Comparison of ENCODE assay signal across 23 mouse cellular contexts in genomic region chr4:45882521-45882920, GRCm38 (mm10). TPM values are rescaled to one million over a fixed set of nuclear protein-coding genes. Genes with fewer than 3 reads are reported as not detected.
DNase-seq lines count a peak whose midpoint lies in the region; ATAC-seq and TF ChIP-seq lines count a peak whose summit lies in the region.
"Had no signal": no experiment of that assay in that cellular context is flagged by ENCODE, and none has a peak within 500 bp of the region (broad histone marks: within the 10 kb centered on the region; RNA-seq: fewer than 3 reads in every experiment).

No protein-coding gene starts in this region.

- H3K27ac ChIP-seq in spleen, adult 2 months (ENCODE audit: insufficient read depth, low read length), result peak overlapping the region; percentile 76
- H3K27ac ChIP-seq in MEL (ENCODE audit: control insufficient read depth, low read depth, low read length), result no peak overlapping the region
- H3K27ac ChIP-seq: embryonic facial prominence, embryonic 12.5 days; forebrain, embryonic 15.5 days; heart, adult 2 months; heart, embryonic 15.5 days; hindbrain, embryonic 13.5 days had no signal

- TF ChIP-seq CTCF in spleen, adult 2 months (IDR thresholded peaks at IDR 0.05; ENCODE audit: extremely low read depth, insufficient read depth, insufficient read length, insufficient replicate concordance), result no peak
- TF ChIP-seq CTCF in MEL (IDR thresholded peaks at IDR 0.05 in 2 of 3, conservative IDR thresholded peaks at IDR 0.05 in 1 of 3; ENCODE audit: control insufficient read depth in 1 of 3, insufficient read depth in 1 of 3, low read depth in 2 of 3, low read length in 3 of 3, poor library complexity in 1 of 3, severe bottlenecking in 1 of 3), result no peak

- peak; percentile 55 for ATAC-seq in granulocyte monocyte progenitor cell, adult 5-6 weeks (replicated peaks; ENCODE audit: poor library complexity, severe bottlenecking)
- ATAC-seq in neutrophil, adult 5-6 weeks (ENCODE audit: extremely low read depth, insufficient number of reproducible peaks, low FRiP score, poor library complexity, severe bottlenecking), result peak; percentile 21; the same call in 1 of the 2 replicates
- ATAC-seq: forebrain, embryonic 15.5 days had no signal

- peaks cover 7% of the 10 kb centered on the region; the same call in 1 of the 2 replicates for H3K4me1 ChIP-seq in spleen, adult 2 months (ENCODE audit: control insufficient read depth, insufficient read depth, insufficient read length)
- peaks cover 0 to 11% of the 10 kb centered on the region in 2 experiments; a peak in 2 of 4 replicates for H3K4me1 ChIP-seq in MEL (ENCODE audit: control insufficient read depth in 1 of 2, insufficient read depth in 2 of 2, low read length in 2 of 2)
- H3K4me1 ChIP-seq: embryonic facial prominence, embryonic 12.5 days; forebrain, embryonic 15.5 days; heart, embryonic 15.5 days; hindbrain, embryonic 13.5 days had no signal

- H3K9ac ChIP-seq in MEL (ENCODE audit: control insufficient read depth, low read depth, low read length, poor library complexity, severe bottlenecking), result no peak overlapping the region
- H3K9ac ChIP-seq: embryonic facial prominence, embryonic 12.5 days; forebrain, embryonic 15.5 days; heart, embryonic 15.5 days; hindbrain, embryonic 13.5 days had no signal

- H3K36me3 ChIP-seq in spleen, adult 2 months (ENCODE audit: control insufficient read depth, insufficient read depth, low read length), result no peaks in the 10 kb centered on the region
- peaks cover 0 to 4% of the 10 kb centered on the region in 2 experiments; a peak in 1 of 4 replicates for H3K36me3 ChIP-seq in MEL (ENCODE audit: control insufficient read depth in 1 of 2, insufficient read depth in 2 of 2, low read length in 2 of 2)
- H3K36me3 ChIP-seq: embryonic facial prominence, embryonic 12.5 days; forebrain, embryonic 15.5 days; heart, embryonic 15.5 days; hindbrain, embryonic 13.5 days had no signal

- no peaks in the 10 kb centered on the region for H3K79me2 ChIP-seq in MEL (ENCODE audit: control insufficient read depth, insufficient read depth, low read length, poor library complexity)

- TF ChIP-seq RAD21 in MEL (IDR thresholded peaks at IDR 0.05; ENCODE audit: low read depth, low read length), result no peak

- H3K27me3 ChIP-seq in spleen, adult 2 months (ENCODE audit: control insufficient read depth, insufficient read depth, low read length), result no peaks in the 10 kb centered on the region
- H3K27me3 ChIP-seq in MEL (ENCODE audit: control insufficient read depth in 1 of 2, insufficient read depth in 2 of 2, low read length in 2 of 2), result peaks cover 0 to 3% of the 10 kb centered on the region in 2 experiments; a peak in 2 of 4 replicates
- H3K27me3 ChIP-seq: embryonic facial prominence, embryonic 12.5 days; forebrain, embryonic 15.5 days; heart, embryonic 15.5 days; hindbrain, embryonic 13.5 days had no signal

- no peaks in the 10 kb centered on the region for H3K9me3 ChIP-seq in MEL (replicated peaks; ENCODE audit: insufficient read depth, low read length)
- H3K9me3 ChIP-seq: embryonic facial prominence, embryonic 12.5 days; forebrain, embryonic 15.5 days; heart, embryonic 15.5 days; hindbrain, embryonic 13.5 days had no signal

- TF ChIP-seq EP300 in MEL (IDR thresholded peaks at IDR 0.05; ENCODE audit: low read depth in 1 of 2, low read length in 2 of 2), result no peak

- 49% methylated on average over 9 of the region's 9 CpGs for WGBS in spleen, adult 2 months

- no peak overlapping the region for H3K4me3 ChIP-seq in spleen, adult 2 months (ENCODE audit: extremely low read depth, insufficient read depth, insufficient read length)
- H3K4me3 ChIP-seq in MEL (ENCODE audit: control insufficient read depth in 1 of 2, insufficient read depth in 1 of 2, low read depth in 2 of 2, low read length in 2 of 2), result no peak overlapping the region
- H3K4me3 ChIP-seq: embryonic facial prominence, embryonic 12.5 days; forebrain, embryonic 15.5 days; heart, adult 2 months; heart, embryonic 15.5 days; hindbrain, embryonic 13.5 days had no signal

- peak in 1 of 2 experiments; percentile 6 for DNase-seq in spleen, adult 2 months (ENCODE audit: low read depth in 1 of 2, low spot score in 2 of 2)
- no peak for DNase-seq in spleen, adult 18-20 months
- DNase-seq in MEL (ENCODE audit: low read depth, low spot score) (peak; percentile 69), adipocyte (ENCODE audit: low spot score) (no peak)
- no peak for DNase-seq in kidney, postnatal 25 days
- DNase-seq in neural tube, embryonic 10.5 days (ENCODE audit: extremely low spot score, low spot score), result no peak
- DNase-seq: adrenal gland, postnatal 25 days; cerebellum, adult 2 months; cerebellum, postnatal 10 days; embryo, embryonic 11 days; gastrocnemius, postnatal 10 days; heart, postnatal 14 days had no signal

- no peak for TF ChIP-seq POLR2A in spleen, adult 2 months (IDR thresholded peaks at IDR 0.05; ENCODE audit: low read depth, low read length)
- TF ChIP-seq POLR2A in MEL (IDR thresholded peaks at IDR 0.05; ENCODE audit: control insufficient read depth in 1 of 2, insufficient read depth in 1 of 2, low read depth in 1 of 2, low read length in 2 of 2, poor library complexity in 1 of 2), result no peak

TF ChIP-seq in MEL, 35 proteins besides CTCF, POLR2A, EP300 and RAD21:
- TF ChIP-seq ZMIZ1 (IDR thresholded peaks at IDR 0.05; ENCODE audit: low read depth, low read length) (no peak), E2F4 (IDR thresholded peaks at IDR 0.05; ENCODE audit: borderline replicate concordance, low read depth, low read length) (no peak), MYC (IDR thresholded peaks at IDR 0.05; ENCODE audit: low read depth, low read length) (0 out of 2 replicates have a peak, but pooled peaks have one; percentile 37), TCF12 (IDR thresholded peaks at IDR 0.05; ENCODE audit: low read depth, low read length) (no peak), USF1 (IDR thresholded peaks at IDR 0.05; ENCODE audit: low read depth, low read length) (no peak), TBP (IDR thresholded peaks at IDR 0.05; ENCODE audit: low read depth, low read length) (0 out of 2 replicates have a peak, but pooled peaks have one; percentile 25), ETS1 (IDR thresholded peaks at IDR 0.05; ENCODE audit: low read depth, low read length) (no peak), CHD2 (IDR thresholded peaks at IDR 0.05; ENCODE audit: low read length) (no peak), MAX (IDR thresholded peaks at IDR 0.05; ENCODE audit: low read length) (peak; percentile 52; the same call in 1 of the 2 replicates), GATA1 (IDR thresholded peaks at IDR 0.05; ENCODE audit: low read depth, low read length) (peak; percentile 15; the same call in 1 of the 2 replicates), ELF1 (IDR thresholded peaks at IDR 0.05; ENCODE audit: low read depth, low read length) (0 out of 2 replicates have a peak, but pooled peaks have one; percentile 18)

RNA-seq across cellular contexts. Expression of gene Ccdc180, which starts 7.6 kb away (rescaled TPM):
- polyA plus RNA-seq in spleen, adult 2 months (2012; rRNA removed), result 0.04 TPM in 1 of 2 replicates, not detected in the other
- 0.07 and 0.08 TPM in 2 replicates for total RNA-seq in MEL (2012; rRNA removed)
- polyA plus RNA-seq in MEL (2012; ENCODE audit: insufficient read depth in 1 of 2, insufficient read length in 2 of 2, low read depth in 1 of 2, low replicate concordance in 2 of 2, missing spikeins in 1 of 2), result under 1 TPM in 1 of 2 experiments, not detected in 1; 0.31 TPM
- 0.32 and 1.4 TPM in 2 replicates for total RNA-seq in granulocyte monocyte progenitor cell, adult 5-6 weeks (2014; fragmentation: Nextera tagmentation)
- total RNA-seq in granulocyte monocyte progenitor cell, adult 5-6 weeks (2017), result 0.17 and 0.31 TPM in 2 replicates
- total RNA-seq in neutrophil, adult 5-6 weeks (2017), result 0.47 and 0.86 TPM in 2 replicates
- total RNA-seq: gastrocnemius, postnatal 10 days; gastrocnemius, postnatal 4 days; heart, adult 2 months; hematopoietic stem cell, adult 5-6 weeks had no signal
- polyA plus RNA-seq: embryonic facial prominence, embryonic 12.5 days had no signal

RNA-seq across cellular contexts. Expression of gene Stra6l, which starts 34.1 kb away (rescaled TPM):
- polyA plus RNA-seq in spleen, adult 2 months (2012; rRNA removed), result 4.8 and 6.6 TPM in 2 replicates
- total RNA-seq in MEL (2012; rRNA removed), result not detected in 2 replicates
- not detected for polyA plus RNA-seq in MEL (2012; ENCODE audit: insufficient read depth in 1 of 2, insufficient read length in 2 of 2, low read depth in 1 of 2, low replicate concordance in 2 of 2, missing spikeins in 1 of 2)
- total RNA-seq in granulocyte monocyte progenitor cell, adult 5-6 weeks (2014; fragmentation: Nextera tagmentation), result 0.69 TPM in 1 of 2 replicates, not detected in the other
- 0.09 and 0.10 TPM in 2 replicates for total RNA-seq in granulocyte monocyte progenitor cell, adult 5-6 weeks (2017)
- total RNA-seq in neutrophil, adult 5-6 weeks (2017), result not detected in 2 replicates
- total RNA-seq: heart, adult 2 months; heart, postnatal 14 days; hematopoietic stem cell, adult 5-6 weeks had no signal
- polyA plus RNA-seq: C2C12; heart, embryonic 11.5 days had no signal

RNA-seq across cellular contexts. Expression of gene Igfbpl1, which starts 55.8 kb away (rescaled TPM):
- 0.05 TPM in 1 of 2 replicates, not detected in the other for polyA plus RNA-seq in spleen, adult 2 months (2012; rRNA removed)
- total RNA-seq in MEL (2012; rRNA removed), result not detected in 2 replicates
- polyA plus RNA-seq in MEL (2012; ENCODE audit: insufficient read depth in 1 of 2, insufficient read length in 2 of 2, low read depth in 1 of 2, low replicate concordance in 2 of 2, missing spikeins in 1 of 2), result not detected
- total RNA-seq in granulocyte monocyte progenitor cell, adult 5-6 weeks (2014; fragmentation: Nextera tagmentation), result not detected in 2 replicates
- total RNA-seq in granulocyte monocyte progenitor cell, adult 5-6 weeks (2017), result not detected in 2 replicates
- total RNA-seq in neutrophil, adult 5-6 weeks (2017), result not detected in 2 replicates
- total RNA-seq: adrenal gland, postnatal 25 days; gastrocnemius, postnatal 4 days; hematopoietic stem cell, adult 5-6 weeks had no signal
- polyA plus RNA-seq: C2C12 had no signal
